Mouse (Mus musculus) heart, adult 2 months (tissue): ENCODE measurements around the gene Rassf3.

Experiments used
- CTCF ChIP-seq: fragments of 200-600 bp; IDR thresholded peaks from 2 replicates; pipeline ENCODE4 v1.8.1; 2022; ENCODE audit warnings: antibody characterized with exemption, mild to moderate bottlenecking, moderate library complexity
- EP300 ChIP-seq: fragments of 200-500 bp; IDR thresholded peaks from 2 replicates; pipeline ENCODE4 v1.6.1; 2011; ENCODE audit warnings: low read depth, low read length, control low read depth; ENCODE audit not compliant: insufficient read depth

- TF ChIP-seq EP300 (no peak), CTCF (no peak)
Measured at GRCm38 (mm10) chr10:121488623-121489299, 12.6 kb upstream of the Rassf3 start.
